Mouse (Mus musculus) stomach, postnatal 0 days (tissue): Measurements from ENCODE around the gene Rabep2. TPM values are rescaled to one million over a fixed set of nuclear protein-coding genes. Genes with fewer than 3 reads are reported as not detected.

ENCODE experiments used
- ATAC-seq: fragments of 200-750 bp; cut with Nextera tagmentation; 2 replicates; pipeline ENCODE4 v1.8.0; 2017; ENCODE audit not compliant: low FRiP score, low TSS enrichment
- DNase-seq: peaks from one replicate; pipeline ENCODE4 v3.0.0-alpha.2; 2016; ENCODE audit warnings: low spot score
- H3K27ac ChIP-seq: fragments of 300-500 bp; sonication (generic); replicated peaks from 2 replicates; pipeline ENCODE4 v1.5.1; 2014; ENCODE audit warnings: mild to moderate bottlenecking, control low read depth
- H3K27me3 ChIP-seq: fragments of 300-500 bp; sonication (generic); 2 replicates; pipeline ENCODE4 v1.6.1; 2014; ENCODE audit warnings: low read length; ENCODE audit not compliant: control insufficient read depth, insufficient read depth
- H3K36me3 ChIP-seq: fragments of 300-500 bp; sonication (generic); 2 replicates; pipeline ENCODE4 v1.6.1; 2014; ENCODE audit warnings: low read length, mixed read lengths; ENCODE audit not compliant: control insufficient read depth, insufficient read depth
- H3K4me1 ChIP-seq: fragments of 300-500 bp; sonication (generic); replicated peaks from 2 replicates; pipeline ENCODE4 v1.6.1; 2014; ENCODE audit warnings: antibody characterized with exemption; ENCODE audit not compliant: control insufficient read depth, insufficient read depth
- H3K4me2 ChIP-seq: fragments of 300-500 bp; sonication (generic); replicated peaks from 2 replicates; pipeline ENCODE4 v1.6.1; 2014; ENCODE audit warnings: low read depth, mild to moderate bottlenecking, control low read depth, moderate library complexity
- H3K4me3 ChIP-seq: fragments of 300-500 bp; sonication (generic); 2 replicates; pipeline ENCODE4 v1.5.1; 2014; ENCODE audit warnings: low read depth, low read length, control low read depth
- H3K9ac ChIP-seq: fragments of 300-500 bp; sonication (generic); 2 replicates; pipeline ENCODE4 v1.6.1; 2014; ENCODE audit warnings: mild to moderate bottlenecking, low read length, control low read depth, mixed read lengths
- H3K9me3 ChIP-seq: fragments of 300-500 bp; sonication (generic); 2 replicates; pipeline ENCODE4 v1.6.1; 2016; ENCODE audit warnings: low read length; ENCODE audit not compliant: control insufficient read depth
- CTCF ChIP-seq: IDR thresholded peaks from 2 replicates; pipeline ENCODE4 v1.5.1; 2016; ENCODE audit warnings: antibody characterized with exemption, low read depth, mild to moderate bottlenecking, moderate library complexity
- EP300 ChIP-seq: optimal IDR thresholded peaks from 2 replicates; pipeline ENCODE3; 2016; ENCODE audit warnings: antibody characterized with exemption
- WGBS: fragments of 180-500 bp; shearing (Covaris S2); extraction: QIAGEN DNeasy Blood & Tissue Kit; methylation state at CpG from one replicate; pipeline ENCODE4 v1.1.7; 2014; 5-methylcytosine and 5-hydroxymethylcytosine counted together
- polyA plus RNA-seq: library from polyadenylated mRNA; unstranded; fragments of >200 nt; fragmentation: Nextera tagmentation; extraction: Ambion mirVana; gene quantifications from 2 replicates; pipeline ENCODE4 v1.2.1, GENCODE M21; 2015

The Rabep2 gene
- polyA plus RNA-seq, 1 experiment from 2014 or later = 19.4 TPM

DNA sequence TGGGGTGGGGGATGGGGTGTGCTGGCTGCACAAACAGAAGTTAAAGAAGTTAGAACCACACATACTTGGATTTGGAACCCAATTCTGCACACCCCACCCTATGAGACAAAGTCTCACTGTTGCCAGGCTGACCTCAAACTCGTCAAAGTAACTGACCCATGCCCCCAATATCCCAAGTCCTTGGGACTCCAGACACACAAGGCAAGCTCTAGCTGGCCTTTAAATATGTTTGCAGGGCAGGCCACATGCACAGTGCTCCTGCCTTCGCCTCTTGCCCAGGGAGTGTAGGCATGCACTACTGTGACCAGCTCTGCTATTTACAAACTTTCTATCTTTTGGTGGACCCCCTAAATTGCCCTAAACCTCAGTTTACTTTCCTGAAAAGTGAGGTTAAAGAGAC is 26.7 kb downstream of the Rabep2 start:
- ATAC-seq (no peak), DNase-seq (no peak)
- Histone ChIP-seq H3K9me3 (no peaks in the 10 kb centered on the region), H3K4me2 (no peak overlapping the region), H3K36me3 (no peaks in the 10 kb centered on the region), H3K9ac (no peak overlapping the region), H3K27ac (no peak overlapping the region), H3K27me3 (no peaks in the 10 kb centered on the region), H3K4me1 (no peaks in the 10 kb centered on the region), H3K4me3 (no peak overlapping the region)
- TF ChIP-seq EP300 (no peak), CTCF (no peak)
- WGBS = 67% methylated on average over 2 of the region's 2 CpGs

DNA sequence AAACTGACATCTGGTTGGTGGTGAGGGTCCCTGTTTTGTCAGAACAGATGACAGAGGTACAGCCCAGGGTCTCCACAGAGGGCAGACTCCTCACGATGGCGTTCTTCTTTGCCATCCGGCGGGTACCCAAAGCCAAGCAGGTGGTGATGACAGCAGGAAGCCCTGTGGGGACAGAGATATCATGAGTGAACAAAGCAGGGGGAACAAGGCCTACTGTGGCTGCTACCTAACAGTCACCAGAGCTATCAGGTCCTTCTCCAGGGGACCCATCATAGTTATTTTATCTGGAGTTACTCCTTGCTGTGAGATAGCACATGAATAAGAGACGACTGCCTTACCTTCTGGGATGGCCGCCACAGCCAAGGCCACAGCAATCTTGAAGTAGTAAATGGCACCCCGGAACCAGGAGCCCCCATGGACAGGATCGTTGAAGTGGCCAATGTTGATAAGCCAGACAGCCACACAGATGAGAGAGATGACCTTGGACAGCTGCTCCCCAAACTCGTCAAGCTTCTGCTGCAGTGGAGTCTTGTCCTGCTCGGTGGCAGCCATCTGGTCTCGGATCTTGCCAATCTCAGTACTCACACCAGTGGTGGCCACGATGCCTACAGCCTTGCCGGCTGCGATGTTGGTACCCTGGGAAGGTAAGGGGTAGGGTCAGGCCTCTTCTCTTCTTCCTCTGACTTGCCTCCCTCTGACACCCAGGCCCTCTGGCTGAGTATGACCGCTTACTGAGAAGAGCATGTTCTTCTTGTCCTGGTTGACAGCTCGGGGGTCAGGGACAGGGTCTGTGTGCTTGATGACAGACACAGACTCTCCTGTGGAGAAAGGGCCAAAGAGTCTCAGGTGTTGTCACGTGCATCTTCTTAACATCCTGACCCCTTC is 28.1 kb downstream of the Rabep2 start:
- Histone ChIP-seq H3K27ac (no peak overlapping the region), H3K9me3 (no peaks in the 10 kb centered on the region), H3K27me3 (no peaks in the 10 kb centered on the region), H3K4me3 (no peak overlapping the region), H3K36me3 (no peaks in the 10 kb centered on the region), H3K4me2 (no peak overlapping the region), H3K9ac (no peak overlapping the region), H3K4me1 (no peaks in the 10 kb centered on the region)
- 83% methylated on average over 17 of the region's 17 CpGs for WGBS
- TF ChIP-seq CTCF (no peak), EP300 (no peak)
- ATAC-seq = no peak
- DNase-seq = no peak

DNA sequence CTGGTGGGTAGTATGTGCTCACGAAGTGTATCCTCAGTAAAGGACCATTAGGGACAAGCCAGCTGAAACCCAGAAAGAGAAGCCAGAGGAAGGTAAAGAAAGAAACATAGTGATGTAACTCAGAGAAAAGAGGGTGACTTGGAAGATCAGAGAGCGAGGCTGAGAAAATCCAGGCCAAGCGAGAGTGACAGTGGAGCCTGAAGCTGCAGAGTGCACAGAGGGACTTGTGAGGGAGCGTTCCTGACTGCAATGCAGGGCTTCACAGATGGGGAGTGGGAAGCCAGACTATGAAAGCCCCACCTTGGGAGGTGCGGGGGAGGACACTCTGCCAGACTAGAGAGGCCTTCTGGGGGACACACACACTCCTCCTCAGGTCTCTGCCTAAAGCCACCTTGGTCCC is 29.7 kb downstream of the Rabep2 start:
- no peak overlapping the region for H3K4me3 ChIP-seq
- no peak for ATAC-seq
- WGBS = 81% methylated on average over 5 of the region's 5 CpGs
- no peak for DNase-seq
- no peak overlapping the region for H3K4me2 ChIP-seq
- no peaks in the 10 kb centered on the region for H3K36me3 ChIP-seq
- TF ChIP-seq CTCF (no peak), EP300 (no peak)
- no peaks in the 10 kb centered on the region for H3K27me3 ChIP-seq
- H3K9ac ChIP-seq = no peak overlapping the region
- no peak overlapping the region for H3K27ac ChIP-seq
- no peaks in the 10 kb centered on the region for H3K4me1 ChIP-seq
- no peaks in the 10 kb centered on the region for H3K9me3 ChIP-seq

DNA sequence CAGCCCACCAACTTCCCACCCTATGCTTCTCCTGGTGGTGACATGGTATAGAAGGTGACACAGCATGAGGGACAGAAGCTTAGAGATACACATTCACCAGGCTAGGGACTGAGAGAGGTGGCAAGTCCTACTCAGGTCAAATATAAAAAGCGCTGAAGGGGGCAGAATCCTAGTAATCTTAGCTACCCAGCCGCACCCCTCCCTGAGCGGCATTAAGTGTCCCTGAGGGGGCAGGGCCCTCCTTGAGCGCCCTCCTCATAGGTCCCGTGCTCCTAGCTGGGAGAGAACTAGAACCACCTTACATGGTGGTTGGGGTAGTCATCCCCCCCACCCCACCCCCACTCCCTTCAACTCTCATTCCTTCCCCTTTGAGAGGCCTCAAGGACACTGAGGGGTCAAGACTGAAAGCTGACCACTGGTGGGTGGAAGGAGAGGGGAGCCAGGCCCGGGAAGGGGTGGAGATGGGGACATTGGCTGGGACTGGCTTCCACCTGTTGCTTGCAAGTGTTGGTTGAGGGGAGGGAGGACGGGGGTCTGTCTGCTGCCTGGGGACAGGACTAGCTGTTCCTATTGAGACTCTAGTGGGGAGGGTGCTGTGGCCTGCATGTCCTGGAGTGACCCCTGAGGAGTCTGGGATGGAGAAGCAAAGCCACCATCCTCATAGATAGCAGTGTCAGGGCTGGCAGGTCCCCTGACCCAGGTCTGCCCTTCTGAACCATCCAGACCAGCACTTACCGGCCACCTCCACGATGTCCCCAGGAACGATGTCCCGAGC is 30.5 kb downstream of the Rabep2 start:
- Histone ChIP-seq H3K27ac (no peak overlapping the region), H3K4me3 (no peak overlapping the region), H3K9me3 (no peaks in the 10 kb centered on the region), H3K27me3 (no peaks in the 10 kb centered on the region), H3K4me2 (no peak overlapping the region), H3K9ac (no peak overlapping the region), H3K4me1 (peaks cover 1% of the 10 kb centered on the region; the same call in 1 of the 2 replicates), H3K36me3 (no peaks in the 10 kb centered on the region)
- DNase-seq (no peak), ATAC-seq (no peak)
- TF ChIP-seq CTCF = no peak
- no peak for TF ChIP-seq EP300
- 85% methylated on average over 11 of the region's 11 CpGs for WGBS

DNA sequence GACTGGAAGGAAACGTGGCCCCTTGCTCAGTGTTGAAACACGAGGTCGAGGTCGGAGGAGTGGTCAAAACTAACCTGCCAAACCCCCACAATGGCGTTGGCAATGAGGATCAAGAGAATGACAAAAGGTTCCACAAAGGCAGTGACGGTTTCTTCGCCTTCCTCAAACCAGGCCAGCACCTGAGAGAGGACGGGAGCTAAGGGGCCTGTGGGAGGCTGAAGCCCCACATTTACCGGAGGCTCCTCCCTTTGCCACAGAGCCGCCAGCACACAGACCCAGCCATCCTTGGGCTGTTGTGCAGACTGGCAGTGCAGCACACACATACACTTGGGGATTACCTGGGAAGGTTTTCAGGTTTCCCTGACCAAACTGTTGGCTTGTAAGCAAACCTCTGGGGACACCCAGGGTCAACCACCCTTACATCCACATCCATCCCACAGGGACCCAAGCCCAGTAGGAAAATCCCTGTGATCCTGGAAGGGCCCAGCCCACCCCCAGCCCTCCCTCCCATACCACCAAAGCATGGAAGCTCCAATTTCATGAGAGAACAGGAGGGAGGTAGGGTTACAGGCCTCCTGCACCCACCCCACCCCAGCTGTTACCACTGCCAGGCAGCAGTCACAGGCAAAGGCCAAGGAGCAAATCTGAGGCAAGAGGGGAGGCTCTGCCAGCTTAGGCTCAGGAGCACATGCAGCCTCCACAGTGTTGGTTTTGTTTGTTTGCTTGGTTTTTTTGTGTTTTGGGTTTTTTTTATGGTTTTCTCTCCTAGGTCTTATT is 32.3 kb downstream of the Rabep2 start:
- H3K36me3 ChIP-seq = no peaks in the 10 kb centered on the region
- H3K4me1 ChIP-seq = peaks cover 10% of the 10 kb centered on the region; the same call in 1 of the 2 replicates
- no peak for TF ChIP-seq EP300
- TF ChIP-seq CTCF = no peak
- H3K27ac ChIP-seq = no peak overlapping the region
- no peak overlapping the region for H3K4me2 ChIP-seq
- WGBS = 45% methylated on average over 10 of the region's 10 CpGs
- H3K9ac ChIP-seq = no peak overlapping the region
- no peak for DNase-seq
- no peak overlapping the region for H3K4me3 ChIP-seq
- ATAC-seq = no peak
- H3K9me3 ChIP-seq = no peaks in the 10 kb centered on the region
- H3K27me3 ChIP-seq = no peaks in the 10 kb centered on the region
